Mouse (Mus musculus) liver, embryonic 12.5 days (tissue): Measurements from ENCODE around the gene Mpp6. TPM values are rescaled to one million over a fixed set of nuclear protein-coding genes. Genes with fewer than 3 reads are reported as not detected.

ENCODE experiments used
- ATAC-seq: fragments of 200-750 bp; cut with Nextera tagmentation; 2 replicates; pipeline ENCODE4 v1.8.0; 2017; ENCODE audit warnings: moderate number of reproducible peaks, mild to moderate bottlenecking, moderate library complexity
- H3K27ac ChIP-seq: fragments of 300-500 bp; sonication (generic); 2 replicates; pipeline ENCODE4 v1.5.1; 2016; ENCODE audit warnings: mild to moderate bottlenecking
- H3K27me3 ChIP-seq: fragments of 300-500 bp; sonication (generic); replicated peaks from 2 replicates; pipeline ENCODE4 v1.6.1; 2016; ENCODE audit warnings: mild to moderate bottlenecking, moderate library complexity
- H3K36me3 ChIP-seq: fragments of 300-500 bp; sonication (generic); 2 replicates; pipeline ENCODE4 v1.6.1; 2016; ENCODE audit warnings: mild to moderate bottlenecking, moderate library complexity
- H3K4me1 ChIP-seq: fragments of 300-500 bp; sonication (generic); 2 replicates; pipeline ENCODE4 v1.6.1; 2016
- H3K4me2 ChIP-seq: fragments of 300-500 bp; sonication (generic); 2 replicates; pipeline ENCODE4 v1.6.1; 2016; ENCODE audit warnings: mild to moderate bottlenecking, moderate library complexity
- H3K4me3 ChIP-seq: fragments of 300-500 bp; sonication (generic); 2 replicates; pipeline ENCODE4 v1.5.1; 2016; ENCODE audit warnings: mild to moderate bottlenecking, moderate library complexity
- H3K9ac ChIP-seq: fragments of 300-500 bp; sonication (generic); 2 replicates; pipeline ENCODE4 v1.6.1; 2016; ENCODE audit warnings: mild to moderate bottlenecking, moderate library complexity
- H3K9me3 ChIP-seq: fragments of 300-500 bp; sonication (generic); replicated peaks from 2 replicates; pipeline ENCODE4 v1.6.1; 2016; ENCODE audit warnings: mild to moderate bottlenecking, moderate library complexity
- WGBS: fragments of 180-500 bp; shearing (Covaris S2); methylation state at CpG from one replicate; pipeline ENCODE4 v1.1.7; 2016; ENCODE audit not compliant: insufficient replicate concordance; 5-methylcytosine and 5-hydroxymethylcytosine counted together
- polyA plus RNA-seq: library from polyadenylated mRNA; unstranded; fragments of >200 nt; fragmentation: Nextera tagmentation; extraction: Ambion mirVana; gene quantifications from 2 replicates; pipeline ENCODE4 v1.2.1, GENCODE M21; 2016

Mpp6 gene
- polyA plus RNA-seq, 1 experiment from 2014 or later, result 53.0 TPM

- WGBS, result 85% methylated on average over 4 of the region's 4 CpGs
These were observed 95.1 kb downstream of the Mpp6 start for GRCm38 (mm10) chr6:50205093-50205492.

DNA sequence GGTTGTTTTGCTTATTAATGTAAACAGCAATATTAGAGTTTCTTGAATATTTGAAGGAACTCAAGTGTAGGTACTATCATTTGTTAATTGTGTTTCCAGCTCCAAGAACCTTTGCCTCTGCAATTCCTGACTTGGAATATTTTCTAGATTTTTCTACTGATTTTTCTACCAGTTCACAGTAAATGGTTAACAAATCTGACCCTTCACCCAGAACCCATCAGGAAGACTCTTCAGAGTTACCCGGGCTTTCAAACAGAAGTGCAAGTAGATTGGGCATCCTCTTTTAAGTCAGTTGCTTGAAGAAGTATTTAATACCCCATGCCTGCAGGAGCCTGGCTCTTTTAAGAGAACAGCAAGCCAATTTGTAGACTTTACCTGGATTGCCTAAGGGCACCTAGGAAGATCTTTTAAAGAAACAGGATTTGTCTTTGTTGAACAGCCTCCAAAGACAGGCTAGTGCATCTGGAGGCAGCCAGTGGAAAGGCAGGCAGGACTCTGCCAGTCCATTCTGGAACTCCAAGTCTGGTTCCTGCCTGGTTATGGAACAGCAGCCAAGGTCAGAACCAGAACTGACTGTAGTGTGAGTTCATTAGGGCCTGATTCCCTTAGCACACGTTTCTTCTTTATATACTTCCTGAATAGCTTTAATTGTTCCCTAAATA lies 104.8 kb downstream of the Mpp6 start:
- Histone ChIP-seq H3K4me1 (no peaks in the 10 kb centered on the region), H3K27ac (no peak overlapping the region)
- 57% methylated on average over 2 of the region's 2 CpGs for WGBS

More at GRCm38 (mm10) chr6:50205093-50205492, 95.1 kb downstream of the Mpp6 start:
- no peaks in the 10 kb centered on the region for H3K4me1 ChIP-seq
- H3K4me2 ChIP-seq, result no peak overlapping the region
- H3K36me3 ChIP-seq, result no peaks in the 10 kb centered on the region
- no peak overlapping the region for H3K27ac ChIP-seq
- no peak overlapping the region for H3K4me3 ChIP-seq
- H3K9ac ChIP-seq, result no peak overlapping the region
- H3K9me3 ChIP-seq, result no peaks in the 10 kb centered on the region
- H3K27me3 ChIP-seq, result no peaks in the 10 kb centered on the region
- no peak for ATAC-seq

DNA sequence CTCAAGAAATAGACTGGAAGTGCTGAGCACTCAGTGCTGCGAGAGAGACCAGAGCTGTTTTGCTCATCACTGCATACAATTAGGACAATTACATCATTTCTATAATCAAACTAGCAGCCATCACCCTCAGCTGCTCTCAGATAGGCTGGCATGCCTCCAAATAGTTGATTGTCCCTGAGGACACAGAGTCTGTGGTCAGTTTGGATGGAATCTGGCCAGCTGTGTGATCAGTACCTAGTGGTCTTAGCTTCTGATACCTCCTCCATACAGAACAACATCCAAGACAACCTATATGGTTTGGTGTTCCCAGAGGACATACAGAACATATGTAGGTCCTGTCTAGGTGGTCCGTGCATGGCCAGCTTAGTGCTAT lies 105.3 kb downstream of the Mpp6 start:
- H3K4me1 ChIP-seq, result no peaks in the 10 kb centered on the region
- no peaks in the 10 kb centered on the region for H3K27me3 ChIP-seq

More for the DNA sequence above, 104.8 kb downstream of the Mpp6 start:
- no peak for ATAC-seq
- no peak overlapping the region for H3K4me2 ChIP-seq
- H3K27me3 ChIP-seq, result no peaks in the 10 kb centered on the region
- no peak overlapping the region for H3K4me3 ChIP-seq
- no peak overlapping the region for H3K9ac ChIP-seq
- H3K9me3 ChIP-seq, result no peaks in the 10 kb centered on the region
- no peaks in the 10 kb centered on the region for H3K36me3 ChIP-seq

GRCm38 (mm10) chr6:50215986-50216385 lies 105.9 kb downstream of the Mpp6 start:
- no peaks in the 10 kb centered on the region for H3K4me1 ChIP-seq
- no peak overlapping the region for H3K9ac ChIP-seq
- no peak overlapping the region for H3K4me2 ChIP-seq
- H3K36me3 ChIP-seq, result no peaks in the 10 kb centered on the region
- no peak for ATAC-seq
- 74% methylated on average over 4 of the region's 4 CpGs for WGBS
- no peaks in the 10 kb centered on the region for H3K27me3 ChIP-seq
- no peak overlapping the region for H3K27ac ChIP-seq
- no peak overlapping the region for H3K4me3 ChIP-seq
- no peaks in the 10 kb centered on the region for H3K9me3 ChIP-seq

More for the DNA sequence above, 105.3 kb downstream of the Mpp6 start:
- Histone ChIP-seq H3K9me3 (no peaks in the 10 kb centered on the region), H3K9ac (no peak overlapping the region), H3K36me3 (no peaks in the 10 kb centered on the region), H3K4me3 (no peak overlapping the region), H3K4me2 (no peak overlapping the region), H3K27ac (no peak overlapping the region)
- ATAC-seq, result no peak
- 69% methylated on average over 2 of the region's 2 CpGs for WGBS

DNA sequence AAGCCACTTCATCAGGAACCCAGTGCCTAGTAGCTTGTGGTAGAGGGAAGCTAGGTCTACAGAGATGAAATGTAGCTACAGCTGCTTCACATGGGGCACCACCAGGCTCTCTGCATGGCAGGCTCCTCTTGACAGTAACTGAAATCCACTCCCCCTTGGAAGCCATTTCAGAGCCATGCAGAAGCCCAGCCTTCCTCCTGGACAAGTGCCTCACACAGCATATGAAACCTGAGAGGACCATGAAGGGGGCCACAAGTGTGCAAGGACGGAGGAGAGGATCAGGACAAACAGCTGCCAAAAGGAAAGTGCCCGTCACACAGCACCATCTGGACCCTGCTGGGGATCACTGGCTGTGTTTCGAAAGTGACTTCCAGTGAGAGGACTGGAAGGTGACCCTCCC lies 108.6 kb downstream of the Mpp6 start:
- Histone ChIP-seq H3K9me3 (no peaks in the 10 kb centered on the region), H3K9ac (no peak overlapping the region), H3K4me2 (no peak overlapping the region), H3K27me3 (no peaks in the 10 kb centered on the region), H3K27ac (no peak overlapping the region), H3K36me3 (no peaks in the 10 kb centered on the region), H3K4me3 (no peak overlapping the region), H3K4me1 (no peaks in the 10 kb centered on the region)
- WGBS, result 73% methylated on average over 3 of the region's 3 CpGs
- ATAC-seq, result no peak

- H3K4me3 ChIP-seq, result no peak overlapping the region
- H3K4me2 ChIP-seq, result no peak overlapping the region
- H3K4me1 ChIP-seq, result no peaks in the 10 kb centered on the region
- H3K9ac ChIP-seq, result no peak overlapping the region
- 57% methylated on average over 6 of the region's 6 CpGs for WGBS
- H3K36me3 ChIP-seq, result no peaks in the 10 kb centered on the region
- H3K27me3 ChIP-seq, result no peaks in the 10 kb centered on the region
- ATAC-seq, result no peak
- H3K9me3 ChIP-seq, result no peaks in the 10 kb centered on the region
- H3K27ac ChIP-seq, result no peak overlapping the region
These were observed 109.0 kb downstream of the Mpp6 start for GRCm38 (mm10) chr6:50219066-50219465.

- H3K9me3 ChIP-seq, result no peaks in the 10 kb centered on the region
- no peaks in the 10 kb centered on the region for H3K4me1 ChIP-seq
- H3K9ac ChIP-seq, result no peak overlapping the region
- H3K36me3 ChIP-seq, result no peaks in the 10 kb centered on the region
- no peak overlapping the region for H3K27ac ChIP-seq
- H3K27me3 ChIP-seq, result no peaks in the 10 kb centered on the region
- 35% methylated on average over 6 of the region's 6 CpGs for WGBS
- H3K4me3 ChIP-seq, result no peak overlapping the region
- no peak overlapping the region for H3K4me2 ChIP-seq
- 0 out of 2 replicates have a peak, but pooled peaks have one; percentile 30 for ATAC-seq
These were observed 110.8 kb downstream of the Mpp6 start for GRCm38 (mm10) chr6:50220863-50221262.

GRCm38 (mm10) chr6:50222351-50222750 lies 112.3 kb downstream of the Mpp6 start:
- ATAC-seq, result no peak
- no peak overlapping the region for H3K9ac ChIP-seq
- H3K4me1 ChIP-seq, result no peaks in the 10 kb centered on the region
- no peak overlapping the region for H3K4me2 ChIP-seq
- H3K27ac ChIP-seq, result no peak overlapping the region
- 59% methylated on average over 5 of the region's 5 CpGs for WGBS
- H3K27me3 ChIP-seq, result no peaks in the 10 kb centered on the region
- H3K36me3 ChIP-seq, result no peaks in the 10 kb centered on the region
- no peak overlapping the region for H3K4me3 ChIP-seq
- no peaks in the 10 kb centered on the region for H3K9me3 ChIP-seq

DNA sequence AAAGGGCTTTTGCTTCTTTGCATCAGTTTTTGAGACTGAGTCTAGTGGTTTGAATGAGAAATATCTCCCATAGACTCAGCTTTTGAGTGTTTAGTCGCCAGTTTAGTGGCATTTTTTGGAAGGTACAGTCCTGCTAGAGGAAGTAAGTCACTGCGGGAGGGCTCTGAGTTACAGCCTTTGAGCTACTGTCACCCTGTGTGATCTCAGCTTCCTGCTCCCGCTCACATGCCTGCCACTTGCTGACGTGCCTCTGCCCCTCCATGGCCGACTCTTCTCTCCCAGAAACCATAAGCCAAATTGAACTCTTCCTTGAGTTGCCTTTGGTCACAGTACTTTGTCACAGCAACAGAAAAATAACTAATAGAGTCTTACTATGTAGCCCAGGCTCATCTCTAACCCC lies 112.9 kb downstream of the Mpp6 start:
- Histone ChIP-seq H3K9me3 (no peaks in the 10 kb centered on the region), H3K4me2 (no peak overlapping the region), H3K9ac (no peak overlapping the region), H3K4me3 (no peak overlapping the region), H3K27me3 (no peaks in the 10 kb centered on the region), H3K36me3 (no peaks in the 10 kb centered on the region), H3K4me1 (no peaks in the 10 kb centered on the region), H3K27ac (no peak overlapping the region)
- no peak for ATAC-seq
- 26% methylated on average over 5 of the region's 5 CpGs for WGBS

DNA sequence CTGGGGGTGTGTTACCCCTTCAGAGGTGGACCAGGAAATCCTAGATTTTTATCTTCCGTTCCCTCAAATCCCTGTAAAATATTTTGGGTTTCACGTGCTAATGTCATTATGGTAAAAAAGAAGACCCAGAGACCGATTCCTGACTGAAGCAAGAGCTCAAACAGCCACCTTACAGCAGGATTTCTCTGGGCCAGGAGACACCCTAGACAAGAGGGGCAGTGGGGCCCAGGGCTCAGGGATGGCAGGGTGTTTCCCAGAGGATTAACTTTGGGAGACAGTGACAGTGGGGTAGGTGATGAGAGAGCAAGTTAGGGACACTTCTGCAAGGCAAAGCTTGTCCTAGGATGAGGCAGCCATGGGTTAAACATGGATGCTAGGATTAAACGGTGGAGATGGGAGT lies 113.6 kb downstream of the Mpp6 start:
- 66% methylated on average over 4 of the region's 4 CpGs for WGBS
- H3K4me3 ChIP-seq, result no peak overlapping the region
- no peak for ATAC-seq
- no peak overlapping the region for H3K9ac ChIP-seq
- no peaks in the 10 kb centered on the region for H3K27me3 ChIP-seq
- no peaks in the 10 kb centered on the region for H3K36me3 ChIP-seq
- peaks cover 3% of the 10 kb centered on the region; the same call in 1 of the 2 replicates for H3K4me1 ChIP-seq
- no peak overlapping the region for H3K27ac ChIP-seq
- H3K4me2 ChIP-seq, result no peak overlapping the region
- no peaks in the 10 kb centered on the region for H3K9me3 ChIP-seq

GRCm38 (mm10) chr6:50225232-50225631 lies 115.2 kb downstream of the Mpp6 start:
- Histone ChIP-seq H3K4me2 (no peak overlapping the region), H3K4me3 (no peak overlapping the region), H3K9ac (no peak overlapping the region), H3K9me3 (no peaks in the 10 kb centered on the region), H3K27ac (no peak overlapping the region), H3K27me3 (no peaks in the 10 kb centered on the region), H3K4me1 (peaks cover 3% of the 10 kb centered on the region; the same call in 1 of the 2 replicates), H3K36me3 (no peaks in the 10 kb centered on the region)
- ATAC-seq, result no peak
- 60% methylated on average over 5 of the region's 5 CpGs for WGBS

- H3K27me3 ChIP-seq, result no peaks in the 10 kb centered on the region
- no peak overlapping the region for H3K9ac ChIP-seq
- no peak for ATAC-seq
- no peaks in the 10 kb centered on the region for H3K36me3 ChIP-seq
- H3K4me1 ChIP-seq, result peaks cover 3% of the 10 kb centered on the region; the same call in 1 of the 2 replicates
- WGBS, result 40% methylated on average over 5 of the region's 5 CpGs
- no peak overlapping the region for H3K4me2 ChIP-seq
- no peak overlapping the region for H3K27ac ChIP-seq
- H3K9me3 ChIP-seq, result no peaks in the 10 kb centered on the region
- H3K4me3 ChIP-seq, result no peak overlapping the region
These were observed 118.1 kb downstream of the Mpp6 start for GRCm38 (mm10) chr6:50228180-50228579.

- Histone ChIP-seq H3K27me3 (no peaks in the 10 kb centered on the region), H3K36me3 (no peaks in the 10 kb centered on the region), H3K4me1 (peaks cover 3% of the 10 kb centered on the region; the same call in 1 of the 2 replicates), H3K9me3 (no peaks in the 10 kb centered on the region), H3K4me3 (no peak overlapping the region), H3K9ac (no peak overlapping the region), H3K4me2 (no peak overlapping the region), H3K27ac (no peak overlapping the region)
- 74% methylated on average over 5 of the region's 5 CpGs for WGBS
- ATAC-seq, result no peak
These were observed 121.2 kb downstream of the Mpp6 start for GRCm38 (mm10) chr6:50231288-50231687.
